Mouse (Mus musculus) neural tube, embryonic 14.5 days (tissue): Measurements from ENCODE around the gene Pibf1. TPM values are rescaled to one million over a fixed set of nuclear protein-coding genes. Genes with fewer than 3 reads are reported as not detected.

Experiments
- ATAC-seq: fragments of 200-750 bp; cut with Nextera tagmentation; 2 replicates; pipeline ENCODE4 v1.8.0; 2017; ENCODE audit warnings: low read depth, mild to moderate bottlenecking, moderate TSS enrichment, moderate library complexity
- H3K27ac ChIP-seq: fragments of 300-500 bp; sonication (generic); 2 replicates; pipeline ENCODE4 v1.5.1; 2014; ENCODE audit warnings: low read depth, mild to moderate bottlenecking, control low read depth, low read length, moderate library complexity, mixed read lengths
- H3K27me3 ChIP-seq: fragments of 300-500 bp; sonication (generic); 2 replicates; pipeline ENCODE4 v1.6.1; 2014; ENCODE audit warnings: low read length; ENCODE audit not compliant: control insufficient read depth, insufficient read depth
- H3K36me3 ChIP-seq: fragments of 300-500 bp; sonication (generic); 2 replicates; pipeline ENCODE4 v1.6.1; 2014; ENCODE audit warnings: low read length, mixed read lengths; ENCODE audit not compliant: control insufficient read depth, insufficient read depth
- H3K4me1 ChIP-seq: fragments of 300-500 bp; sonication (generic); 2 replicates; pipeline ENCODE4 v1.6.1; 2014; ENCODE audit warnings: low read length; ENCODE audit not compliant: control insufficient read depth, insufficient read depth
- H3K4me2 ChIP-seq: fragments of 300-500 bp; sonication (generic); 2 replicates; pipeline ENCODE4 v1.6.1; 2014; ENCODE audit warnings: mild to moderate bottlenecking, low read depth, low read length, control low read depth
- H3K4me3 ChIP-seq: fragments of 300-500 bp; sonication (generic); 2 replicates; pipeline ENCODE4 v1.5.1; 2014; ENCODE audit warnings: low read depth, low read length, control low read depth, mixed read lengths
- H3K9ac ChIP-seq: fragments of 300-500 bp; sonication (generic); replicated peaks from 2 replicates; pipeline ENCODE4 v1.6.1; 2014; ENCODE audit warnings: low read depth, mild to moderate bottlenecking, control low read depth, low read length, mixed read lengths
- H3K9me3 ChIP-seq: fragments of 300-500 bp; sonication (generic); 2 replicates; pipeline ENCODE4 v1.6.1; 2016; ENCODE audit warnings: low read length; ENCODE audit not compliant: control insufficient read depth
- WGBS: fragments of 180-500 bp; shearing (Covaris S2); extraction: QIAGEN DNeasy Blood & Tissue Kit; methylation state at CpG from one replicate; pipeline ENCODE4 v1.1.7; 2014; 5-methylcytosine and 5-hydroxymethylcytosine counted together
- polyA plus RNA-seq: library from polyadenylated mRNA; unstranded; fragments of >200 nt; fragmentation: Nextera tagmentation; extraction: Ambion mirVana; gene quantifications from 2 replicates; pipeline ENCODE4 v1.2.1, GENCODE M21; 2014

The Pibf1 gene
- polyA plus RNA-seq, 1 experiment from 2014 or later: 19.3 TPM

DNA sequence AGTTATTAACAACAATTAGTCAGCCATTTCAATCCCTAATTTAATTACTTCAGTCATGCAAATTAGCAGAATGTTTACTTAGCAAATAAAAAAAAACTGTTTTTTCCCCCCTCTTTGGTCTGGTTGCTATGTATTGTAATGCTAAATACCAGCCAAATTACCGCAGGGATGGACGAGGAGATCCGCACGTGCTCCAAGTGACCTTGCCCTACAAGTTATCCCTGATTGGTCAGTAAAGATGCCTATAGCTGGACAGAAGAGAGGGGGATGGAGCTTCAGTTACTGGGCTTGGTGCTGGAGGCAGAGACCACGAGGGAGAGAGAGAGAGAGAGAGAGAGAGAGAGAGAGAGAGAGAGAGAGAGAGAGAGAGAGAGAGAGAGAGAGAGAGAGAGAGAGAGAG lies 167.5 kb downstream of the Pibf1 start:
- H3K27ac ChIP-seq: no peak overlapping the region
- no peak for ATAC-seq
- H3K4me2 ChIP-seq: no peak overlapping the region
- no peak overlapping the region for H3K9ac ChIP-seq
- no peak overlapping the region for H3K4me3 ChIP-seq
- H3K9me3 ChIP-seq: no peaks in the 10 kb centered on the region
- 57% methylated on average over 5 of the region's 5 CpGs for WGBS
- H3K27me3 ChIP-seq: no peaks in the 10 kb centered on the region
- H3K36me3 ChIP-seq: no peaks in the 10 kb centered on the region
- H3K4me1 ChIP-seq: no peaks in the 10 kb centered on the region

DNA sequence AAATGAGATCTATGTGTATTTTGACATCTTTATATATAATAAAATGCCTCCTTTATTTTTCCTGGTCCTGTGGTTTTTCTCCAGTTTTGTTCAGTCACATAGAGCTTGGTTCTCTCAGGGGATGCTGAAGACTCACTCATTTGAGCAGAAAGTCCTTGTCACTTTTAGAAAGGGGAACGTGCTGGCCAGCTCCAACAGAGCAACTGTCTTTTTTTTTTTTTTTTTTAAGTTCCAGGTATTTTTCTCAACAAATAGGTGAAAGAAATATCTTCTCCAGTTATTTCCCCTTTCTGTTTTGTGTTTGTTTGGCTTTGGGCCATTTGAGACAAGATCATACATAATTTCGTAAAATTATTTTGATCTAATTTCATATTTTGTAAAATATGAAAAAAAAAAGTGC lies 174.8 kb downstream of the Pibf1 start:
- Histone ChIP-seq H3K4me1 (no peaks in the 10 kb centered on the region), H3K9me3 (no peaks in the 10 kb centered on the region), H3K36me3 (no peaks in the 10 kb centered on the region), H3K27me3 (no peaks in the 10 kb centered on the region), H3K4me2 (no peak overlapping the region), H3K4me3 (no peak overlapping the region), H3K9ac (no peak overlapping the region), H3K27ac (no peak overlapping the region)
- WGBS: 81% methylated on average over 2 of the region's 2 CpGs
- no peak for ATAC-seq

DNA sequence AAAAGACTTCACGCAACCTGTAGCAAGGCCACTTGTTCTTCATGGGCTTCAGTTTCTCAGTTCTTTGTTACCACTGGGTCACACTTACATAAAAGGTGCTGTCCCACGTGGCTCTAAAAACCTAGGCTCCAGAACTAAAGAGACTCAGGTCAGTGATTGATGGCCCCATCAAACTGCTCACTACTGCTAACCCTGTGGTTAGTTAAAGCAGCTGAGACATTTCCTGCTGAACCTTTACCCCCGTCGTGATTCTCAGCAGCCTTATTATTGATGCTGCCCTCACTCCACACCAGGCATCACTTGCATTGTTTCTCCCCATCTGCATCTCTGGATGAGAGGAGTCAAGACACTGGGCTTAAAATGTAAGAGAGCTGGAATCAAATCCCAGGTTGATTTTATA lies 176.6 kb downstream of the Pibf1 start:
- no peak for ATAC-seq
- Histone ChIP-seq H3K9me3 (no peaks in the 10 kb centered on the region), H3K9ac (no peak overlapping the region), H3K4me3 (no peak overlapping the region), H3K4me1 (no peaks in the 10 kb centered on the region), H3K27ac (no peak overlapping the region), H3K4me2 (no peak overlapping the region), H3K27me3 (no peaks in the 10 kb centered on the region), H3K36me3 (no peaks in the 10 kb centered on the region)
- WGBS: 19% methylated on average over 4 of the region's 4 CpGs

DNA sequence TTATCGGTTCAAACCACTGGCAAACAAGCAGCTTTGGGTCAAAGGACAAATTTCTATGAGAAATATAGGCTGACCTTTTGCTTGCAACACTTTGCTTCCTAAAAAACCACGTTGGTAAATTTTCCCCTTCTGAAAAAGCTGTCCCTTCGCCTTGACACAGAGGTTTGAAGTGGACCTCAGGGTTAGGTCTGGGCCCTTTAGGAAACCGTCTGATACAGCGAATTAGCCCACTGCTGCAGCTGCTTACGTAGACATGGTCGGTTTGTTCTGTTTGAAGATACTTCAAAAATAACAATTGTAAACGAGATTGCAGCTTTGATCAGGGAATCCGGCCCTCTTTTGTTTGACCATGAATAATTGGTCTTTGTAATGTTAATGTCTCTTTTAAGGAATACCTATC lies 179.1 kb downstream of the Pibf1 start:
- Histone ChIP-seq H3K4me1 (no peaks in the 10 kb centered on the region), H3K4me3 (no peak overlapping the region), H3K27me3 (no peaks in the 10 kb centered on the region), H3K9me3 (no peaks in the 10 kb centered on the region), H3K4me2 (no peak overlapping the region), H3K9ac (no peak overlapping the region), H3K36me3 (no peaks in the 10 kb centered on the region), H3K27ac (no peak overlapping the region)
- WGBS: 10% methylated on average over 9 of the region's 9 CpGs
- ATAC-seq: no peak

DNA sequence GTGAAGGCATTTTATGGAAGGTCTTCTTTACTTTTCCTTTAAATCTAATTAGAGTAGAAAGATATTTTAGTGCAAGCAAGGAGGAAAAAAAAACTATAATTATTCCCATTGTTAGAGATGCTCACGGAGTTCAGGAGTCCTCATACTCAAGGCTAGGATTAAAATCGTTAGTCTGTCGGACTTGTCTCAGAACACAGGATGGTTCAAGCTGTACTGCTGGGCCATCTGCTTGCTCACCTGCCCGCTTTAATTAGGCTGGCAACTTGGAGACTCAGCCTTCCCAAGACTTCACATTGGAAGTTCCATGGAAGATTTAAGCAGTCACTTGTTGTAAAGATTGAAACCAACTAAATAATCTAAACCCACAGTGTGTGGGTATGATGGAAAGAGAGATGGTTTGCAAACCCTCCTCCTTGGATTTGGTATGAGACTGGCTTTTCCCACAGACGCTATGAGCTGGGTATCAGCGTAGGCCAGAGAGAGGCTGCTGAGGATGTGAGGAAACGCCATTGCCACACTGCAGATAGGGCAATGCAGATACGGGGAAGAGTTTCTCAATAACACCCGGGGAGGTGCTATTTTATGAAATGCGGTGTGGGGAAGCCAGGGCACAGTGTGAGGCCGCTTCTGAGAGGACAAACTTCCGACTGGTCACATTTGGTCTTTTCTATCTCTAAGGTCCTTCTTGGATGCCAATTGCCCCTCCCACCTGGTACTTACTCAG lies 179.7 kb downstream of the Pibf1 start:
- Histone ChIP-seq H3K27me3 (no peaks in the 10 kb centered on the region), H3K36me3 (no peaks in the 10 kb centered on the region), H3K27ac (no peak overlapping the region), H3K9me3 (no peaks in the 10 kb centered on the region), H3K4me2 (no peak overlapping the region), H3K9ac (no peak overlapping the region), H3K4me1 (no peaks in the 10 kb centered on the region), H3K4me3 (no peak overlapping the region)
- ATAC-seq: no peak
- 41% methylated on average over 12 of the region's 12 CpGs for WGBS

DNA sequence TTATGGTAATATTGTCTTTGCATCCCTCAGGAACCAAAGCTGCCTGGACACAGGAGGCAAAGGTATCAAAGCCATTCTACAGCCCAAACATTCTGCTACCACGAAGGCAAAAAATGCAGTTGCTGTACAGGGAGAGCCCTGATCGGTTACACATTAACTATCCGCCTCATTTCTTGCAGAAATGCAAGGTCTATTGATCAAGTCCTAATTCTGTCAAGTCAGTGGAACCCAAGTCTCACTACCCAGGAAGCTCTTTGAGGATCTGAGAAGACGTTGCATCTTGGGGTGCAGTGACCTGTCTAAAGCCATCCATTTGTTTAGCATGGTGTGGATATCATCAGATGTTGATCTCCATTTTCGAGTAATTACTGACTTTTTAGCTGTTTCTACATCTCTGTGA lies 181.2 kb downstream of the Pibf1 start:
- Histone ChIP-seq H3K27me3 (no peaks in the 10 kb centered on the region), H3K4me3 (no peak overlapping the region), H3K4me1 (no peaks in the 10 kb centered on the region), H3K9ac (no peak overlapping the region), H3K4me2 (no peak overlapping the region), H3K9me3 (no peaks in the 10 kb centered on the region), H3K36me3 (no peaks in the 10 kb centered on the region), H3K27ac (no peak overlapping the region)
- WGBS: 63% methylated on average over 5 of the region's 5 CpGs
- no peak for ATAC-seq

DNA sequence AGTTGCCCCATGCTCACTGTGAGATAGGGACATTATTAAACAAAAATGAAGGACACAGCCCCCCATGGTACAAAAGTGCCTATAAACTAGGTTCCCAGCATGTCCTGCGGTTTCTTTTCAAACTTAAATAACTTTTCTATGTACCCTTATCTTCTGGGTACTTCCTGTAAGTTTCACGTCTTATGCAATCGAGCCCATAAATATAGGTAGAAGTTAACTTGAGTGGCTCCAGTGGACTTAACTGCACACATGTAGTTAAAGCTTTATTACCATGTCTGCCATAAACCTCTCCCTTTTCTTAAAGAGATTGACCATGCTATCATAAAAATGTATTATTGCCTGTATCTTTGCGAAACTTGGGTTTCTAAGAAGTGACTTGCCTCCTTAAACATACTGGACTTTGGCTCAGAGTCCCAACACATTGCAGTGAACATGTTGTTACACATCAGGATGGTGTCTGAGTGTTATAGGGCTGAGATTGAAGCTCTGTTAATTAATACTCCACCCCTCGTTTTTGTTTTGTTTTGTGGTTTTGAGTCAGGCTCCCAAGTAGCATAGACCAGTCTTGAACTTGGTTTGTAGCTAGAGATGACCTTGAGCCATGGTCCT lies 181.7 kb downstream of the Pibf1 start:
- H3K9ac ChIP-seq: no peak overlapping the region
- H3K4me2 ChIP-seq: no peak overlapping the region
- H3K4me3 ChIP-seq: no peak overlapping the region
- no peak for ATAC-seq
- H3K36me3 ChIP-seq: no peaks in the 10 kb centered on the region
- H3K4me1 ChIP-seq: no peaks in the 10 kb centered on the region
- H3K9me3 ChIP-seq: no peaks in the 10 kb centered on the region
- H3K27ac ChIP-seq: no peak overlapping the region
- no peaks in the 10 kb centered on the region for H3K27me3 ChIP-seq
- 81% methylated on average over 5 of the region's 5 CpGs for WGBS

DNA sequence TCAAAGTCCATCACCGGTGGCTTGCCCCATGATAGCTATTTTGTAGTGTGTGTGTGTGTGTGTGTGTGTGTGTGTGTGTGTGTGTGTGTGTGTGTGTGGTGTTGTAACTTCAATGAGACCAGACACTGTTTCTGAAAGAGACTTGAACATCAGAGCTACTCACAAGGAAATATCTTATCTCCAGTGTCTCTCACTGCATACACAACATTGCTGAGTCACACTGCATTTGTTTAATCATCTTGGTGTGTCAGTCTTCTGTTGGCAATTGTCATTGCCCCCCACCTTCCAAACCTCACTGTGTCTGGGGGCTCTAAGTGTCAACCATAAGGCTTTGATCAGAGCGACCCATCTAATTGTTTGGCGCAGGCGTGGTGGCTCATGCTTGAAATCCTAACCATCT lies 186.3 kb downstream of the Pibf1 start:
- Histone ChIP-seq H3K27ac (no peak overlapping the region), H3K9ac (no peak overlapping the region), H3K4me2 (no peak overlapping the region), H3K9me3 (no peaks in the 10 kb centered on the region), H3K36me3 (no peaks in the 10 kb centered on the region), H3K4me1 (no peaks in the 10 kb centered on the region), H3K4me3 (no peak overlapping the region), H3K27me3 (no peaks in the 10 kb centered on the region)
- ATAC-seq: no peak
- 98% methylated on average over 4 of the region's 4 CpGs for WGBS

DNA sequence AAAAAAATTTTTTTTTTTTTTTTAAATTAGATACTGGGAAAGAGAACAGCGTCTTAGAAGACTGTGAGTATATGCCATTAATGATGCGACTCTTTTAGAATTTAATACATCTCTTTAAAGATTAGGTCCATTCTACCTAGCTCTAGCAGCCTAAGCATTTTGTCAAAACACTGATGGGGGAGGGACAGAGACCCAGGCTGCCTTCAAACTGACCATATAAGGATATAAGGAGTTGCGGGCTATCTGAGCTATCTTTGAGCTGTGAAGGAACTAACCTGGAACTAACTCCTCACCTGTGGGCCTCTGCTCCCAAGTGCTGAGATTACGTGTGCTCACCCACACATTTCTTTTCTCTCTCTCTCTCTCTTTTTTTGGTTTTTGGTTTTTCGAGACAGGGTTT lies 193.0 kb downstream of the Pibf1 start:
- Histone ChIP-seq H3K9ac (no peak overlapping the region), H3K36me3 (no peaks in the 10 kb centered on the region), H3K4me1 (no peaks in the 10 kb centered on the region), H3K9me3 (no peaks in the 10 kb centered on the region), H3K4me2 (no peak overlapping the region), H3K4me3 (no peak overlapping the region), H3K27me3 (0 out of 2 replicates have a peak, but pooled peaks cover 3% of the 10 kb centered on the region), H3K27ac (no peak overlapping the region)
- ATAC-seq: no peak
- WGBS: 100% methylated on average over 5 of the region's 5 CpGs
